Mouse (Mus musculus) heart, postnatal 0 days (tissue): ENCODE results near the gene Rsph14. TPM values are rescaled to one million over a fixed set of nuclear protein-coding genes. Genes with fewer than 3 reads are reported as not detected.
A peak's percentile ranks its signal among the peaks of the same experiment; 100 is the strongest.

Source experiments
- ATAC-seq: fragments of 200-750 bp; cut with Nextera tagmentation; 2 replicates; pipeline ENCODE4 v1.8.0; 2017; ENCODE audit warnings: low read depth, moderate number of reproducible peaks, moderate library complexity; ENCODE audit not compliant: insufficient read depth
- DNase-seq: peaks from one replicate; pipeline ENCODE4 v3.0.0-alpha.2; 2016; ENCODE audit warnings: low spot score
- H3K27ac ChIP-seq: fragments of 300-500 bp; sonication (generic); 2 replicates; pipeline ENCODE4 v1.5.1; 2014; ENCODE audit warnings: low read depth, mild to moderate bottlenecking
- H3K27me3 ChIP-seq: fragments of 300-500 bp; sonication (generic); 2 replicates; pipeline ENCODE4 v1.6.1; 2014; ENCODE audit warnings: low read length, mixed read lengths; ENCODE audit not compliant: control insufficient read depth, insufficient read depth
- H3K36me3 ChIP-seq: fragments of 300-500 bp; sonication (generic); replicated peaks from 2 replicates; pipeline ENCODE4 v1.6.1; 2014; ENCODE audit warnings: low read length, mixed read lengths; ENCODE audit not compliant: control insufficient read depth, insufficient read depth
- H3K4me1 ChIP-seq: fragments of 300-500 bp; sonication (generic); 2 replicates; pipeline ENCODE4 v1.6.1; 2014; ENCODE audit warnings: antibody characterized with exemption; ENCODE audit not compliant: control insufficient read depth, insufficient read depth
- H3K4me2 ChIP-seq: fragments of 300-500 bp; sonication (generic); 2 replicates; pipeline ENCODE4 v1.6.1; 2014; ENCODE audit warnings: low read depth, mild to moderate bottlenecking, low read length, moderate library complexity
- H3K4me3 ChIP-seq: fragments of 300-500 bp; sonication (generic); 2 replicates; pipeline ENCODE4 v1.5.1; 2014; ENCODE audit warnings: low read depth, low read length
- H3K9ac ChIP-seq: fragments of 300-500 bp; sonication (generic); replicated peaks from 2 replicates; pipeline ENCODE4 v1.6.1; 2014; ENCODE audit warnings: low read depth, low read length, mixed read lengths
- H3K9me3 ChIP-seq: fragments of 300-500 bp; sonication (generic); replicated peaks from 2 replicates; pipeline ENCODE4 v1.6.1; 2016; ENCODE audit warnings: low read length; ENCODE audit not compliant: control insufficient read depth
- CTCF ChIP-seq: IDR thresholded peaks from 2 replicates; pipeline ENCODE4 v1.5.1; 2016; ENCODE audit warnings: antibody characterized with exemption, control low read depth, low read depth
- EP300 ChIP-seq: IDR thresholded peaks from 2 replicates; pipeline ENCODE4 v1.6.1; 2016; ENCODE audit warnings: antibody characterized with exemption, low read depth
- WGBS: fragments of 180-500 bp; shearing (Covaris S2); extraction: QIAGEN DNeasy Blood & Tissue Kit; methylation state at CpG from one replicate; pipeline ENCODE4 v1.1.7; 2014; 5-methylcytosine and 5-hydroxymethylcytosine counted together
- polyA plus RNA-seq: library from polyadenylated mRNA; unstranded; fragments of >200 nt; fragmentation: Nextera tagmentation; extraction: Ambion mirVana; gene quantifications from 2 replicates; pipeline ENCODE4 v1.2.1, GENCODE M21; 2015
- total RNA-seq: library from RNA; depleted of rRNA; stranded (reverse); fragments of >200 nt; gene quantifications from 2 replicates; pipeline ENCODE4 v1.2.3, GENCODE M21; 2014; ENCODE audit warnings: low replicate concordance

The Rsph14 gene
- total and polyA plus RNA-seq, 2 experiments from 2014 or later = not detected

GRCm38 (mm10) chr10:75058336-75058735, 25.9 kb upstream of the Rsph14 start:
- DNase-seq (no peak), ATAC-seq (no peak)
- TF ChIP-seq EP300 (no peak), CTCF (no peak)
- Histone ChIP-seq H3K4me2 (no peak overlapping the region), H3K4me1 (peaks cover 28% of the 10 kb centered on the region), H3K36me3 (no peaks in the 10 kb centered on the region), H3K4me3 (no peak overlapping the region), H3K9me3 (no peaks in the 10 kb centered on the region), H3K27me3 (peaks cover 49% of the 10 kb centered on the region), H3K9ac (no peak overlapping the region), H3K27ac (no peak overlapping the region)
- 74% methylated on average over 8 of the region's 8 CpGs for WGBS

- TF ChIP-seq EP300 = no peak
- TF ChIP-seq CTCF = no peak
- ATAC-seq (no peak), DNase-seq (no peak)
- H3K4me2 ChIP-seq = no peak overlapping the region
- H3K4me3 ChIP-seq = no peak overlapping the region
- WGBS = 37% methylated on average over 4 of the region's 4 CpGs
- no peaks in the 10 kb centered on the region for H3K9me3 ChIP-seq
- no peak overlapping the region for H3K9ac ChIP-seq
- peaks cover 55% of the 10 kb centered on the region for H3K27me3 ChIP-seq
- H3K36me3 ChIP-seq = no peaks in the 10 kb centered on the region
- H3K27ac ChIP-seq = no peak overlapping the region
- H3K4me1 ChIP-seq = peaks cover 19% of the 10 kb centered on the region
Observed at GRCm38 (mm10) chr10:75056255-75056654, 23.9 kb upstream of the Rsph14 start.

- H3K36me3 ChIP-seq = no peaks in the 10 kb centered on the region
- ATAC-seq = no peak
- no peak overlapping the region for H3K4me2 ChIP-seq
- H3K9ac ChIP-seq = no peak overlapping the region
- peaks cover 60% of the 10 kb centered on the region for H3K27me3 ChIP-seq
- WGBS = 75% methylated on average over 5 of the region's 5 CpGs
- H3K27ac ChIP-seq = no peak overlapping the region
- no peak overlapping the region for H3K4me3 ChIP-seq
- no peak for DNase-seq
- H3K9me3 ChIP-seq = no peaks in the 10 kb centered on the region
- H3K4me1 ChIP-seq = peaks cover 15% of the 10 kb centered on the region; the same call in 1 of the 2 replicates
- TF ChIP-seq EP300 (no peak), CTCF (no peak)
Observed at GRCm38 (mm10) chr10:75055672-75056071, 23.3 kb upstream of the Rsph14 start.

GRCm38 (mm10) chr10:75054125-75054524, 21.7 kb upstream of the Rsph14 start:
- H3K36me3 ChIP-seq = no peaks in the 10 kb centered on the region
- no peak overlapping the region for H3K27ac ChIP-seq
- peaks cover 65% of the 10 kb centered on the region for H3K27me3 ChIP-seq
- H3K4me2 ChIP-seq = 0 out of 2 replicates have a peak overlapping the region, but pooled peaks have one; percentile 7
- peak; percentile 73 for ATAC-seq
- no peaks in the 10 kb centered on the region for H3K9me3 ChIP-seq
- no peak overlapping the region for H3K9ac ChIP-seq
- WGBS = 9% methylated on average over 6 of the region's 6 CpGs
- no peak for TF ChIP-seq EP300
- TF ChIP-seq CTCF = 0 out of 2 replicates have a peak, but pooled peaks have one; percentile 1
- peak; percentile 26 for DNase-seq
- H3K4me1 ChIP-seq = peaks cover 8% of the 10 kb centered on the region; the same call in 1 of the 2 replicates
- H3K4me3 ChIP-seq = no peak overlapping the region

DNA sequence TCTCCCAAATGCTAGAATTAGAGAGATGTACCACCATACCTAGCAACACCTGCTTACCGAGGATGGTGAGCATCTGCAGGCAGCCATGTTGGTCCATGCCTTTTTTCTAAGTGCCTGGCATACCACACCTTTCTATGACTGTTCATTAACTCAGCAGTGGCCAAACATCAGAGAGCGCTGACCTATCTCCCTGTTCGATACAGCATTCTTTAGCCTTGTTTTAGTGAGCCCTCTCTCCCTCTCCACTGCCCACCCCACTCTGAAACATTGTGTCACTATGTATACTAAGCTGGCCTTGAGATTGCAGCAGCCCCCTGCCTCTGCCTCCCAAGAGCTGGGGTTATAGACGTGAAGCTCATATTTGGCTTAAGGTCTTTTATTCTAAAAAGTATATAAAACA, 21.3 kb upstream of the Rsph14 start:
- H3K9ac ChIP-seq = no peak overlapping the region
- H3K36me3 ChIP-seq = no peaks in the 10 kb centered on the region
- H3K4me2 ChIP-seq = no peak overlapping the region
- H3K9me3 ChIP-seq = no peaks in the 10 kb centered on the region
- ATAC-seq = no peak
- H3K27ac ChIP-seq = no peak overlapping the region
- WGBS = 71% methylated on average over 4 of the region's 4 CpGs
- no peak overlapping the region for H3K4me3 ChIP-seq
- no peak for DNase-seq
- peaks cover 66% of the 10 kb centered on the region for H3K27me3 ChIP-seq
- H3K4me1 ChIP-seq = peaks cover 8% of the 10 kb centered on the region; the same call in 1 of the 2 replicates
- TF ChIP-seq EP300 (no peak), CTCF (no peak)

DNA sequence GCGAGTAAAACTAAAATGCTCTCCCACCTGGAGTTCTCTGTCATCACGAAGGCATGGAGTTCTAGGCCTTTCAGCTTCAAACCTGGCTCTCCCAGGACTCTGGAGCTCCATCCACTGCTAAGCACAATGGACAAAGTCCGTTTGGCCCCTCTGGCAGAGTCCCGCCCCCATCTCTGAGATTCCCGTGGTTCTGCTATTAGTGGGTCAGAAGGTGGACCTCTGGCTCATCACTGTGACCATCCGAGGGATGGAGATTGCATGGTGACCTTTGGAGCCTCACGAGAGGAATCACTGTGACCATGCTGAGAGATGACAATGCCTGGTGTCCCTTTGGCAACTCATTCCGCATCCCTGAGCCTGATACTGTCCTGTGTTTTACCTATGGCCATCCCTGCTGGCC, 20.5 kb upstream of the Rsph14 start:
- Histone ChIP-seq H3K9me3 (no peaks in the 10 kb centered on the region), H3K4me2 (no peak overlapping the region), H3K4me1 (peaks cover 8% of the 10 kb centered on the region; the same call in 1 of the 2 replicates), H3K9ac (no peak overlapping the region), H3K4me3 (no peak overlapping the region), H3K36me3 (no peaks in the 10 kb centered on the region), H3K27me3 (peaks cover 60% of the 10 kb centered on the region), H3K27ac (no peak overlapping the region)
- TF ChIP-seq CTCF (no peak), EP300 (no peak)
- DNase-seq (no peak), ATAC-seq (no peak)
- 82% methylated on average over 8 of the region's 8 CpGs for WGBS
